Mouse (Mus musculus) c-Kit-positive CD71-positive TER-119-negative erythroid progenitor cells, embryonic 14.5 days (primary cell): Measurements from ENCODE around the gene Mkrn2.

Experiments used
- DNase-seq: peaks from one replicate; pipeline ENCODE4 v3.0.0-alpha.2; 2013; ENCODE audit warnings: low read depth

Mkrn2 gene

GRCm38 (mm10) chr6:115601715-115602523 is at the start of gene Mkrn2:
Mkrn2 (plus strand) TSS chr6:115601902.
- DNase-seq = peak; percentile 66

GRCm38 (mm10) chr6:115555485-115555884 is 46.2 kb upstream of the Mkrn2 start:
- DNase-seq = no peak

GRCm38 (mm10) chr6:115558176-115558575 is 43.5 kb upstream of the Mkrn2 start:
- no peak for DNase-seq

GRCm38 (mm10) chr6:115559651-115560632 is 41.8 kb upstream of the Mkrn2 start:
- DNase-seq = no peak

- DNase-seq = no peak
These were observed 36.1 kb upstream of the Mkrn2 start for GRCm38 (mm10) chr6:115565479-115566045.

- no peak for DNase-seq
These were observed 27.5 kb upstream of the Mkrn2 start for GRCm38 (mm10) chr6:115574171-115574570.

- no peak for DNase-seq
These were observed 24.3 kb upstream of the Mkrn2 start for GRCm38 (mm10) chr6:115577407-115577806.

- no peak for DNase-seq
These were observed 23.8 kb upstream of the Mkrn2 start for GRCm38 (mm10) chr6:115577941-115578340.

GRCm38 (mm10) chr6:115580810-115581209 is 20.9 kb upstream of the Mkrn2 start:
- DNase-seq = no peak

- DNase-seq = no peak
These were observed 19.2 kb upstream of the Mkrn2 start for GRCm38 (mm10) chr6:115582328-115583115.

GRCm38 (mm10) chr6:115583430-115584125 is 18.1 kb upstream of the Mkrn2 start:
- DNase-seq = no peak

- no peak for DNase-seq
These were observed 17.5 kb upstream of the Mkrn2 start for GRCm38 (mm10) chr6:115584176-115584575.

- no peak for DNase-seq
These were observed 15.4 kb upstream of the Mkrn2 start for GRCm38 (mm10) chr6:115586321-115586720.

- no peak for DNase-seq
These were observed 9.9 kb upstream of the Mkrn2 start for GRCm38 (mm10) chr6:115591692-115592359.

GRCm38 (mm10) chr6:115592458-115592857 is 9.2 kb upstream of the Mkrn2 start, which contains the start of gene Mkrn2os:
Mkrn2os (minus strand) TSS chr6:115592576.
- no peak for DNase-seq

GRCm38 (mm10) chr6:115593252-115593651 is 8.4 kb upstream of the Mkrn2 start:
- no peak for DNase-seq

GRCm38 (mm10) chr6:115594463-115594862 is 7.2 kb upstream of the Mkrn2 start:
- no peak for DNase-seq

- no peak for DNase-seq
These were observed 6.0 kb upstream of the Mkrn2 start for GRCm38 (mm10) chr6:115595667-115596066.

- no peak for DNase-seq
These were observed 384 bp upstream of the Mkrn2 start for GRCm38 (mm10) chr6:115601322-115601714.

- no peak for DNase-seq
These were observed 4.8 kb downstream of the Mkrn2 start for GRCm38 (mm10) chr6:115606461-115606860.
